Mouse (Mus musculus): ENCODE measurements around the gene Phtf2. TPM values are rescaled to one million over a fixed set of nuclear protein-coding genes. Genes with fewer than 3 reads are reported as not detected.
"Not testable (repeated sequence)": the region's sequence is repeated elsewhere in the genome, so short reads cannot be mapped to it uniquely, and the experiment has no call there.

The Phtf2 gene
- polyA plus RNA-seq, 1 experiment from 2014 or later: 20.8 TPM

DNA sequence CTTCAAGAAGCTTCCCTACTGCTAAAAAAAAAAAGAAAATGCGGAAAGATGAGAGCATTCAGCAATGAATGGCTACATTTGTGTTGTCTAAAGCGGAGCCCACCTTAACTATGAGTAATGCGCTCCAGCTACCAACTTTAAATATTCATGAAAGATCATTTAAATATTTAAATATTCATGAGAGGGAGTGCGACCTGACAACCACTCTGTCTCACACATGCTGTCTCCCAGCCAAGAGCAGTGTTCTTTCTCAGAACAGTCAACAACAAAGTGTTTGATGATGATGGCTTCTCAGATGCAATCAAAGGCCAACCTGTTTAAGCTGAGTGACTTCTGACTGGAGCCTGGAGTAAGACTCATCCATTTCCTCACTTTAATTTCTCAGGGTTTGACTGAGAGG is 133.8 kb downstream of the Phtf2 start:
- Histone ChIP-seq H3K4me3 (ENCODE audit: low read depth, low read length) (no peak overlapping the region), H3K27me3 (ENCODE audit: control insufficient read depth, insufficient read depth, low read length) (no peaks in the 10 kb centered on the region), H3K27ac (ENCODE audit: low read depth, low read length) (no peak overlapping the region), H3K4me1 (ENCODE audit: control insufficient read depth, insufficient read depth, low read length) (peaks cover 12% of the 10 kb centered on the region), H3K9ac (ENCODE audit: low read length) (no peak overlapping the region), H3K9me3 (ENCODE audit: control insufficient read depth, low read length) (no peaks in the 10 kb centered on the region), H3K4me2 (no peak overlapping the region), H3K36me3 (ENCODE audit: control insufficient read depth, insufficient read depth, low read length) (no peaks in the 10 kb centered on the region)
- DNase-seq (ENCODE audit: low spot score, missing footprints) (peak; percentile 44), ATAC-seq (ENCODE audit: low FRiP score) (peak; percentile 43)
- 68% methylated on average over 4 of the region's 4 CpGs for WGBS

- Histone ChIP-seq H3K27ac (ENCODE audit: low read depth, low read length) (no peak overlapping the region), H3K9ac (ENCODE audit: low read length) (no peak overlapping the region), H3K9me3 (ENCODE audit: control insufficient read depth, low read length) (no peaks in the 10 kb centered on the region), H3K36me3 (ENCODE audit: control insufficient read depth, insufficient read depth, low read length) (no peaks in the 10 kb centered on the region), H3K4me1 (ENCODE audit: control insufficient read depth, insufficient read depth, low read length) (no peaks in the 10 kb centered on the region), H3K27me3 (ENCODE audit: control insufficient read depth, insufficient read depth, low read length) (no peaks in the 10 kb centered on the region), H3K4me3 (ENCODE audit: low read depth, low read length) (no peak overlapping the region), H3K4me2 (no peak overlapping the region)
- peak; percentile 72 for DNase-seq (ENCODE audit: low spot score, missing footprints)
- 89% methylated on average over 8 of the region's 8 CpGs for WGBS
- no peak for ATAC-seq (ENCODE audit: low FRiP score)
These were observed 140.0 kb downstream of the Phtf2 start for GRCm38 (mm10) chr5:20741936-20742335.

DNA sequence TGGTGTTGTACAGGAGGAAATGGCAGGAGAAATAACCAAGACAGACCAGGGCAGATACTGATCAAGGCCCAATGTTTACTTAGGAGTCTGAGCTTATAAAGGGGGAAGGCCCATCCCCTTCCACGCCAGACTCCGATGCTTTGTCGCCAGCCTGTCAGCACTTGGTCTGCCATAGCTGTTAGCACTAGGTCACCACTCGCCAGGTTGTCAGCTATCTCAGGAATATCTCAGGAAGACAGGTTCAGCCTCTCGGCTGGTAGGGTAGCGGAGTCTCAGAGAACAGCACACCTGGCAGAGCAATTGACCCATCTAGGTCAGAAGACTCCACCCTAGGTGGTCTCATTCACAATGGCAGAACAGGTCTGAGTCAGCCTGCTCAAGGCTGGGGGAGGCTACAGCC is 140.7 kb downstream of the Phtf2 start:
- 86% methylated on average over 6 of the region's 6 CpGs for WGBS
- peak; percentile 49 for DNase-seq (ENCODE audit: low spot score, missing footprints)
- H3K4me3 ChIP-seq (ENCODE audit: low read depth, low read length): no peak overlapping the region
- no peaks in the 10 kb centered on the region for H3K36me3 ChIP-seq (ENCODE audit: control insufficient read depth, insufficient read depth, low read length)
- H3K9ac ChIP-seq (ENCODE audit: low read length): no peak overlapping the region
- no peaks in the 10 kb centered on the region for H3K4me1 ChIP-seq (ENCODE audit: control insufficient read depth, insufficient read depth, low read length)
- H3K27me3 ChIP-seq (ENCODE audit: control insufficient read depth, insufficient read depth, low read length): no peaks in the 10 kb centered on the region
- no peak overlapping the region for H3K27ac ChIP-seq (ENCODE audit: low read depth, low read length)
- no peaks in the 10 kb centered on the region for H3K9me3 ChIP-seq (ENCODE audit: control insufficient read depth, low read length)
- ATAC-seq (ENCODE audit: low FRiP score): no peak
- no peak overlapping the region for H3K4me2 ChIP-seq

GRCm38 (mm10) chr5:20738795-20739194 is 143.1 kb downstream of the Phtf2 start:
- WGBS: 61% methylated on average over 2 of the region's 2 CpGs
- DNase-seq (ENCODE audit: low spot score, missing footprints) (no peak), ATAC-seq (ENCODE audit: low FRiP score) (no peak)
- Histone ChIP-seq H3K4me2 (no peak overlapping the region), H3K4me3 (ENCODE audit: low read depth, low read length) (no peak overlapping the region), H3K36me3 (ENCODE audit: control insufficient read depth, insufficient read depth, low read length) (no peaks in the 10 kb centered on the region), H3K9ac (ENCODE audit: low read length) (no peak overlapping the region), H3K9me3 (ENCODE audit: control insufficient read depth, low read length) (no peaks in the 10 kb centered on the region), H3K4me1 (ENCODE audit: control insufficient read depth, insufficient read depth, low read length) (no peaks in the 10 kb centered on the region), H3K27me3 (ENCODE audit: control insufficient read depth, insufficient read depth, low read length) (no peaks in the 10 kb centered on the region), H3K27ac (ENCODE audit: low read depth, low read length) (no peak overlapping the region)

- not testable (repeated sequence) for H3K27ac ChIP-seq (ENCODE audit: low read depth, low read length); H3K36me3 ChIP-seq (ENCODE audit: control insufficient read depth, insufficient read depth, low read length); H3K4me2 ChIP-seq; H3K9ac ChIP-seq (ENCODE audit: low read length); H3K4me1 ChIP-seq (ENCODE audit: control insufficient read depth, insufficient read depth, low read length); H3K27me3 ChIP-seq (ENCODE audit: control insufficient read depth, insufficient read depth, low read length); H3K9me3 ChIP-seq (ENCODE audit: control insufficient read depth, low read length); H3K4me3 ChIP-seq (ENCODE audit: low read depth, low read length); ATAC-seq (ENCODE audit: low FRiP score); DNase-seq (ENCODE audit: low spot score, missing footprints)
- WGBS: 90% methylated on average over 4 of the region's 4 CpGs
These were observed 158.7 kb downstream of the Phtf2 start for GRCm38 (mm10) chr5:20723226-20723625.

GRCm38 (mm10) chr5:20720201-20720900 is 161.6 kb downstream of the Phtf2 start:
- ATAC-seq (ENCODE audit: low FRiP score): no peak
- H3K9ac ChIP-seq (ENCODE audit: low read length): no peak overlapping the region
- no peaks in the 10 kb centered on the region for H3K36me3 ChIP-seq (ENCODE audit: control insufficient read depth, insufficient read depth, low read length)
- H3K4me1 ChIP-seq (ENCODE audit: control insufficient read depth, insufficient read depth, low read length): no peaks in the 10 kb centered on the region
- no peak overlapping the region for H3K4me2 ChIP-seq
- DNase-seq (ENCODE audit: low spot score, missing footprints): no peak
- 82% methylated on average over 4 of the region's 4 CpGs for whole genome bisulfite sequencing
- H3K9me3 ChIP-seq (ENCODE audit: control insufficient read depth, low read length): no peaks in the 10 kb centered on the region
- H3K27me3 ChIP-seq (ENCODE audit: control insufficient read depth, insufficient read depth, low read length): no peaks in the 10 kb centered on the region
- H3K4me3 ChIP-seq (ENCODE audit: low read depth, low read length): no peak overlapping the region
- H3K27ac ChIP-seq (ENCODE audit: low read depth, low read length): no peak overlapping the region

- H3K4me1 ChIP-seq (ENCODE audit: control insufficient read depth, insufficient read depth, low read length); H3K9me3 ChIP-seq (ENCODE audit: control insufficient read depth, low read length); H3K27me3 ChIP-seq (ENCODE audit: control insufficient read depth, insufficient read depth, low read length); H3K4me2 ChIP-seq; H3K9ac ChIP-seq (ENCODE audit: low read length); H3K4me3 ChIP-seq (ENCODE audit: low read depth, low read length); ATAC-seq (ENCODE audit: low FRiP score); H3K27ac ChIP-seq (ENCODE audit: low read depth, low read length); H3K36me3 ChIP-seq (ENCODE audit: control insufficient read depth, insufficient read depth, low read length); DNase-seq (ENCODE audit: low spot score, missing footprints): not testable (repeated sequence)
- 94% methylated on average over 6 of the region's 6 CpGs for WGBS
These were observed 165.9 kb downstream of the Phtf2 start for GRCm38 (mm10) chr5:20715980-20716379.

DNA sequence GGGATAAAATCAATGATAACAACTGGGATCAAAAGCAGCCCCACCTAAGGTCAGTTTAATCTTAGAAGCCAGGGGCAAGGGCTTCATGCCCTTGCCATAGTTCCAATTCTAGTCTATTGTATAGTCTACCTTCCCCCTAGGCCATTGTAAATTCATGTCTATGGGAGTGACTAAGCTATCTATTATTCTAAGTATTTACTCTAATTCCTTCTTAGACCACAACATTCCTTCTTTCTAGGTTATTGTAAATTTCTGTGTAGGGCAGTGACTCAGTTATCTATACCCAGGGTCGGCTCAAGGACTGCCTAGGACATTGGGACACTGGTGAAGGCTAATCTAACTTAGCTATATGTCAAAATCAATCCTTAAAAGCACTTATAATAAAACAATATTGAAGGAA is 167.3 kb downstream of the Phtf2 start:
- not testable (repeated sequence) for H3K4me2 ChIP-seq; ATAC-seq (ENCODE audit: low FRiP score); H3K4me1 ChIP-seq (ENCODE audit: control insufficient read depth, insufficient read depth, low read length); H3K36me3 ChIP-seq (ENCODE audit: control insufficient read depth, insufficient read depth, low read length); H3K9ac ChIP-seq (ENCODE audit: low read length); H3K27me3 ChIP-seq (ENCODE audit: control insufficient read depth, insufficient read depth, low read length); H3K4me3 ChIP-seq (ENCODE audit: low read depth, low read length); DNase-seq (ENCODE audit: low spot score, missing footprints); H3K27ac ChIP-seq (ENCODE audit: low read depth, low read length); H3K9me3 ChIP-seq (ENCODE audit: control insufficient read depth, low read length)
- WGBS: 79% methylated on average over 1 of the region's 1 CpGs

GRCm38 (mm10) chr5:20710845-20711244 is 171.1 kb downstream of the Phtf2 start:
- not testable (repeated sequence) for H3K36me3 ChIP-seq (ENCODE audit: control insufficient read depth, insufficient read depth, low read length); H3K4me3 ChIP-seq (ENCODE audit: low read depth, low read length); H3K9ac ChIP-seq (ENCODE audit: low read length); H3K27me3 ChIP-seq (ENCODE audit: control insufficient read depth, insufficient read depth, low read length); H3K4me2 ChIP-seq; ATAC-seq (ENCODE audit: low FRiP score); H3K4me1 ChIP-seq (ENCODE audit: control insufficient read depth, insufficient read depth, low read length); DNase-seq (ENCODE audit: low spot score, missing footprints); H3K27ac ChIP-seq (ENCODE audit: low read depth, low read length); H3K9me3 ChIP-seq (ENCODE audit: control insufficient read depth, low read length)
- 87% methylated on average over 6 of the region's 6 CpGs for WGBS

Measured in midbrain, embryonic 11.5 days (tissue).